Mouse (Mus musculus): Measurements from ENCODE around the gene Gm29094.
"Not testable (repeated sequence)": the region's sequence is repeated elsewhere in the genome, so short reads cannot be mapped to it uniquely, and the experiment has no call there.

The Gm29094 gene

DNA sequence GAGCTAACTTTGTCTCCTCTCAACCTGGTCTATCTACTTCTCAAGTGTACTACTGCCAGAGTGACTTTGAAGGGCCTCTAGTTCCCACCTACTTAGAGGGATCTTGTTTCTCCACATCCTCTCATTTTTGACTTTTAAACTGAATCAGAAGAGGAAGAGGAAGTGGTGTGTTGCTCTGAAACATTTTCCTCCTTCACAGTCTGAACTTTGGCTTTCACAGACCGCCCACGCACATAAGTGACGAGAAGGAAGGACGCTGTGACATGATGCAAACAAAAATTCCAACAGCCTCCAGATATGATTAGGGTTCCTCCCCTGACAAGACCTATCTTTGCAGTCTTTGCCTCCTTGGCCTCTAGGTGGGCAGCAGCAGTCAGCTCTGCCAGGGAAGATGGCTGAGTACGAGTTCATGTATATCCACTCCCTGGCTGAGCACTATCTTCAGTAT is at the start of gene Gm29094, which contains the start of gene Bcl2a1b:
Gene Gm29094 (plus strand): TSS at position 411 of the 448 bp plus-strand sequence.
Gene Bcl2a1b (plus strand): TSS at position 241 of the 448 bp plus-strand sequence.
- in situ Hi-C loops (cut with MboI; ENCODE audit: low sequenced_read_pairs): not testable (repeated sequence)

DNA sequence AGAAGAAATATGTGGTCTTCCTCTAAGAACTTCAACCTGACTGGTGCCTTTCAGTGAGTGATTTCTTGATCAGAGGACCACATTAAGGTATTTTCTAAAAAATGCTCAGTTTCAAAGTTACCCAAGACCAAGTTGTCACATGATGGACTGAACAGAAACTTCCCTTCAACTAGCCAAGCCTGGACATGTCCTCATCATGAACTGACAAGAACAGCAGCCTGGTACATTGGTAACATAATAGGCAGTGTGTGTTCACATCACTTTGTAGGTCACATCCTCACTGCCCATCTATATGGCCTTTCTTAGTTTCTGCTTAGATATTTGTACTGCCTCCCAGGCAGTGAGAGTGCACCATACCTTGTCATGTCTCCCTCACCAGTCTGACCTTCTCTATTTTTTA is 26.6 kb upstream of the Gm29094 start:
- in situ Hi-C loops (cut with MboI; ENCODE audit: low sequenced_read_pairs): not testable (repeated sequence)

DNA sequence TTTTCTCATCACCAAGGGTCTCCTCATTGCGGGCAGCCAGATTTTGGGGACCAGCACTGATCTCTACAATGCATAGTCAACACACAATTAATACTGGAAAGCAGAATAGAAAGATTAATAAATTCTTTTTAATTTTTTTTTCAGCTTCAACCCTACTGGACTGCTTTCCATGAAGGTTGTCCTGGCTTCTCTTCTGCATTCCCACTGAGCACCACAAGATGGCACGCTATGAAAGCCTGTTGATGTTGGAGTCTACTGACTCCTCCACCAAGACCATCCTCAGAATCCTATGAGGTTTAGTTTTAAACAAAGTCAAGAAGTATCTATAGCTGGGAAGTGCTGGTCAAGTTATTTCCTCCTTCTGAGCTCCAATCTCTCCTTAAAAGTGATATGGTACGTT is 20.3 kb upstream of the Gm29094 start:
- in situ Hi-C loops (cut with MboI; ENCODE audit: low sequenced_read_pairs): not testable (repeated sequence)

DNA sequence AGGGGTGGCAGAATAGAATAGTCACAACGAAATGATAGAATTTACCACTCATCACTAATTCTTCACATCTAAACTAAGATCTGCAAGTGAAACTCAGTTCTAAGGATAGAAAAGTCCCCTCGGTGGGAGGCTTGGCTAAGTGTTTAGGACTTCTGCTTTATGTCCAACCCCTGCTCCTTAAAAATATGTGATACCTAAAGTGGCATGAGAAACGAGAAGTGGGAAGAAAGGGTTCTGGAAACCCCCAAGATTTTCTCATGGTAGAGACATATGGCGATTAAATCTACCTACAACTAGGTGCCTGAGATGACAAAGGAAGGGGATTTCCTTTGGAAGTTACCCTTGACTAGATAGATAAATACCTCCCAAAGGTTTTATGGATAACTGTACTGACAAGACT is 19.7 kb upstream of the Gm29094 start:
- in situ Hi-C loops (cut with MboI; ENCODE audit: low sequenced_read_pairs): not testable (repeated sequence)

DNA sequence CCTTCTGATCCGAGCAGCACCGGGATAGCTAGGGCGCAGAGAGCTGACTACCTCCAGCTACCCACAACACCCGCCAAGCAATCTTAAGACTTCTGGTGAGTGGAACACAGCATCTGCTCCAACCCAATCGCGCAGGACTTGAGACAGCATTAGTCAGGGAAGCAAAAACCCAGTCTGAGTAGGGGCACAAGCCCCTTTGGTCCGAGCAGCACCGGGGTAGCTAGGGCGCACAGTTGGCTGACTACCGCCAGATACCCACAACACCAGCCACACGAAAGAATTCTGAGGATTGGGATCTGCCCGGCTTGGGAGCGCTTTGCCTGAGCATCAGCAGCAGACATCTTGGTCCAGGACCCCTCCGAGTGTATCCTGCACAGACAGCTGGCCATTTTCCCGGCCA is 12.2 kb upstream of the Gm29094 start:
- in situ Hi-C loops (cut with MboI; ENCODE audit: low sequenced_read_pairs): not testable (repeated sequence)

DNA sequence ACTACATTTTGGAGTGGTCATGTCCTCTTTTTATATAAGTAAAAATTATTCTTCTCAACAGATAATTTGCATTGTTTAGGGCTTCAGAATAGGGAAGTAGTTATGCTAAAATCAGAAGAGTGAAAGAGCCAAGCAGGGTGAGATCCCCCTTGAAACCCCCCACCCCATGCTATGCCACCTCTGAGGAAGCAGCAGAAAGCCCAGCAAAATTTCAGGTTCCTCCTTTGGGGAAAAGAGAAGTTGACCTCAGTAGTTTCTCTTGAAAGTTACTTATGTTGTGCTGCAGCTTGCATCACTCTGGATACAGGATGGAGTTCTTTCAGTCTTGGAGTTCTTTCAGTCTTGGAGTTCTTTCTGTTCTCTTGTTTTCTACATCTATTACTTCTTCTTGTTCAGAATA is 3.7 kb upstream of the Gm29094 start:
- in situ Hi-C loops (cut with MboI; ENCODE audit: low sequenced_read_pairs): not testable (repeated sequence)

DNA sequence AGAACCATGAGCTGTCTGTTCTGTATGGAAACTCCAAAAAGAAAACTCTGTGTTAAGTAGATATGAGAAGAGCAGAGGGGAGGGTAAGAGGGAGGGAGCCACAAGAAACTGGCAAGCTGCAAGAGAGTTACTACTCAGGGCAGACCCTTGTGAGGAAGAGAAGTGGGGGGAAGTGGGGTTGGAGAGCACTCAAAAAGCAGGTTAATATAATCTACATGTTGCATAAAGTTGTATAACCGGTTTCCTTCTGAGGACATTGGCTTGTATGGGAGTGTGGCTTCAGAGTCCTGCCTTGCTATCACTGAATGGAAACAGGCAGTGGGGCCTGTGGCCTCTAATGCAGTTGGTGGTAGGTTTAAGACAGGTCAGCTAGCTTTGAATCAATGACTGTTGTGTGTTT is 1.7 kb upstream of the Gm29094 start:
- in situ Hi-C loops (cut with MboI; ENCODE audit: low sequenced_read_pairs): not testable (repeated sequence)

DNA sequence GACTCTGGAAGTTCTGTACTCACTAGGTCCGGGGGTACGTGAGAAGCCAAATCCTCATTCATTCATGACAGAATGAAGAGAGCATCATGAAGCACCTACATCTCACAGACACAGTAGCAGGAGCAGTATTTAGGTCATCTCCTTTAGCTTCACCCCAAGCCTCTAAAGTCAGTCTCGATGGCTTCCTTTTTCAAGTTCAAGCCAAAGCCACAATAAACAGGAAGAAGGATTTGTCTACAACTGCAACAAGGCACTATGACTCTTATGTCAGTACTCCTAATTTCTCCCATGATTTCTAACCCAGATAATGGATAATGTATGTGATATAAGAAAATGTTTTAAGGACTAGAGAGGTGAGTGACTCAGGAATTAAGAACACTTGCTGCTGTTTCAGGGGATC is 830 bp upstream of the Gm29094 start:
- in situ Hi-C loops (cut with MboI; ENCODE audit: low sequenced_read_pairs): not testable (repeated sequence)

DNA sequence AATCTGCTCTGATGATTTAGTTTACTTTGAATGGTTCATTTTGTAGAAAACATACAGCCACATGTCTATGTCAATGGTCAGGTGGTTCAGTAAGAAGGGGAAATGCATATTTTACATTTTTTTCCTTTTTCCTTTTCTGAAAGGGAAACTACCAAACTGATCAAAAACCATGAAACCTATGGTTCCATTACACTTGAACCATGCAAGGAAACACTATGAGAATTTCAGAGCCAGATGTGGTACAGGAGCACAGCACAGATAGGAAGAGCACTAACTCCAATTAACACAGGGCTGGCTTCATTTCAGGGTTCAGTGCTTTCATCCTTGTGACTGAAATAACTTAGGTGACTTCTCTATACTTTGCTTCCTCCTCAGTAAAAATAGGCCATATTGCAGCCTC is 3.1 kb downstream of the Gm29094 start:
- in situ Hi-C loops (cut with MboI; ENCODE audit: low sequenced_read_pairs): not testable (repeated sequence)

DNA sequence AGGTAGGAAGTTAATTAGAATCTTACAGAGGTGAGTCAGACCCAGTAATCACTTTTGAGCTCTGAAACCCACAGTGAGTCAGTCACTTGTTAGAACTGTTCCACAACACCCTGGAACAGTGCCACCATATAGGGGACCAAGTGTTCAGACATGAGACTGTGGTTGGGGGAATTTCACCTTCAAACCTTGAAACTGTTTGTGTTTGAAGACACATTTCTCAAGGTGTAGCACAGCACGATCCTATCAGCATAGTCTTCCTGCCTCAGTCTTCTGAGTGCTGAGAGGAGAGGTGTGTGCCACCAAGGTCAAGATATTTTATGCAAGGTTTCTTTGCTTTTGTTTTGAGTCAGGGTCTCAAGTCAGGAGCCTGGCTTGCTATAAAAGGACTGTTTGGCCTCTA is 9.8 kb downstream of the Gm29094 start:
- in situ Hi-C loops (cut with MboI; ENCODE audit: low sequenced_read_pairs): not testable (repeated sequence)

DNA sequence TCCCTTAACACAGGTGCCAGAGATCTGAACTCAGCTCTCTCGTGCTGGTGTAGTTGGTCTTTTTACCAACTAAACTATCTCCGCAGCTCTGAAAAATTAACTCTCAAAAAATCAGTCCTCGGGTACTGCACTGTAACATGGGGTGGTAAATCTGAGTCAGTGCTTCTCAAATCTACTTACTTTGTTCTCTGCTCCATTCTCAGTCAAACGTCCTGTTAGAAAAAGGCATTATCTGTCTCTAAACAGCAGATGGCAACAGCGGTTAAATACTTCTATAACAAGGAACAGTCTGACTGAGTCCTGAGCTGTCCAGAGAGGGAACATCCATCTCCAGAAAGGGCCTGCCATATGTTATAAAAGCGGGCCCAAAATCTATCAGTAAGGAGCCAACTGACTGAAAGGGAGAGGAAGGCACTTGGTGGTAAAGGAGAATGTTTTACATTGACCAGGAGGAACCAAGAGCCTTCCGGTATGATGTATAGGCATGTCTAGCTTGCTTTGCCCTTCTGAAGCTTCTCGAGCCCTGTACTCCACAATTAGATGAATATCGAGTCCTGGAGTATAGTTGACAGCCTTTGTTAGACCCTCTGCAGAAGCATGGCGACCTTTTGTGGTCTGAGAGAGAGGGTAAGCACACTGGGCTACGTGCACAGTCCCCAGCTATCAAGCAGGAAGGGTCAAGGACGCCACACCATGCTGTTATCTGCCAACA is 11.3 kb downstream of the Gm29094 start, which contains the start of gene Mthfs:
Gene Mthfs (plus strand): TSS at position 324 of the 712 bp plus-strand sequence.
- in situ Hi-C loops (cut with MboI; ENCODE audit: low sequenced_read_pairs): not testable (repeated sequence)

DNA sequence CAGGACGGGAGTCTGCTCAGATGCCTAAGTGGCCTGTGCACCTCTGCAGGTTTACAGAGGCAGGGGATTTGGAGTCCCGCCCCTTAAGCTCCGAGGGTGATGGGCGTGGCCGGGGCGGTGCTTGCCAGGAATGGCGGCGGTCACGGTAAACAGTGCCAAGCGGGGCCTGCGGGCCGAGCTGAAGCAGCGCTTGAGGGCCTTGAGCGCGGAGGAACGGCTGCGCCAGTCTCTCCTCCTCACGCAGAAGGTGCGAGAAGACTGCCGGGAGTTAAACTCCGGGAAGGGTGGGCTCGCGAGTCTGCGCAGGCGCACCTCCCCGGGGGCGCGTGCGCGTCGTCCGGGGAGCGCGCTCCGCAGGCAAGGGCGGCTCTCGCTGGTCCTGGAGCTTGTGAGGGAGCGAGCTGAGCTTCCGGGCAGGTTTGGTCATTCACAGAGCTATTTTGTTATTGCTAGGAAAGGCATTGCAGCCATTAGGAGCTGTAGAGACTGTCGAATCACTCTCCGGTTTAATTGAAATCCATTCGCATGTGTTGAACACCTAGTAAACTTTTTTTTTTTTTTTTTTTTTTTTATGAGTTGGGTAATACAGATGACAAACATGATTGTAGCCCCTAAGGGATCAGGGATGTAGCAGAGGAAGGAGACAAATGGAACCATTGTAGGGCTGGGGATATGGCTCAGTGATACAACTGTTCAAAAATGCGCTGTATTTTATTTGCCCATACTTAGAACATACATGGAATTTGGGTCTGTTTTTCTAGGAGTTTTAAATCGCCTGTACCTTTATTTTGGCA is 12.1 kb downstream of the Gm29094 start:
- in situ Hi-C loops (cut with MboI; ENCODE audit: low sequenced_read_pairs): not testable (repeated sequence)

DNA sequence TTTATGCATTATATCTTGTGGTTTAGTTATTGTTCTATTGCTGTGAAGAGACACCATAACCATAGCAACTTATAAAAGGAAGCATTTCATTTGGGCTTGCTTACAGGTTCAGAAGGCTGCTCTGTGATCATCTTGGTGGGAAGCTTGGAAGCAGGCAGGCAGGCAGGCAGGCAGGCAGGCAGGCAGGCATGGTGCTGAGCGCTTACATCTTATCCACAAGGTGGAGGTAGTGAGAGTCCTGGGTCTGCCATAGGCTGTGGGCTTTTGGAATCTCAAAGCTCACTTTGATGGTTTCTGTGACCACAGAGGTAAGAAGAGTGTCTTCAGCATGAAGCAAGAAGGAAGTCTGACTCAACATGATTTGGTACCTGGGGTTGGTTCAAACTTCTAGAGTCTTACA is 13.2 kb downstream of the Gm29094 start:
- in situ Hi-C loops (cut with MboI; ENCODE audit: low sequenced_read_pairs): not testable (repeated sequence)

DNA sequence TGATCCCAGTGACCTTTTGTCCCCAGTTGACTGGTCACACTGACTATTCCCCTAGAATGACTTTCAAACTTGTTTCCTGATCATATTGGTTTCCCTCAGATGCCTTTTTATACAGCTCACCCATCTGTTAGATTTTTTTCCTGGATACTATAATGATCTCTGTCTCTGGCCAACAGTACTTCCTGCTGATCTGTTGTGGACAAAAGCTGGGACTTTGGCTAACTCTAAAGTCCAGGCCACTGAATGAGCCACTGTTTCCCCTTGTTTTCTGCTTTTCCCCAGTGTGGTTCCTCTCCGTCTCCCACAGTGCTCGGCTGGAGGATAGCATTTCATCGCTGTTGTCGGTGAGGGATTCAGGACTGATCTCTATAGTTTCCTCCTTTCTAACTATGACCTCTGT is 19.0 kb downstream of the Gm29094 start:
- in situ Hi-C loops (cut with MboI; ENCODE audit: low sequenced_read_pairs): not testable (repeated sequence)

DNA sequence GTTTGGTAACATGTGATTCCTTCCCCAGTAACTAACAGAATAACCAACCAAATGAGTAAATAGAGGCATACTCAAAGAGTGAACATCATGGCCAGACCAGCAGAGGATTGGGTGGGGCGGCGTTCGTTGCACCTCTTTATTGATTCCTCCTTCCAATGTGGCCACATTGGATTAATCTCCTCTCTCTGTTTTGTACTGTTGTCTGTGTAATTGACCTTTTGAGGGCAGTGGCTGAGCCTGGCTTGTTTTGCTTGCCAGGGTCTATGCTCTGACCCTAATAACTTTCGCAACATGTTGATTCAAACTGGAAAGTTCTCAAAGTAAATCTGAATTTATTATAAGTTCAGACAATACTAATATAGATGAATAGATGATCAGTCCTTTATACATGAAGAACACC is 20.5 kb downstream of the Gm29094 start:
- in situ Hi-C loops (cut with MboI; ENCODE audit: low sequenced_read_pairs): not testable (repeated sequence)

DNA sequence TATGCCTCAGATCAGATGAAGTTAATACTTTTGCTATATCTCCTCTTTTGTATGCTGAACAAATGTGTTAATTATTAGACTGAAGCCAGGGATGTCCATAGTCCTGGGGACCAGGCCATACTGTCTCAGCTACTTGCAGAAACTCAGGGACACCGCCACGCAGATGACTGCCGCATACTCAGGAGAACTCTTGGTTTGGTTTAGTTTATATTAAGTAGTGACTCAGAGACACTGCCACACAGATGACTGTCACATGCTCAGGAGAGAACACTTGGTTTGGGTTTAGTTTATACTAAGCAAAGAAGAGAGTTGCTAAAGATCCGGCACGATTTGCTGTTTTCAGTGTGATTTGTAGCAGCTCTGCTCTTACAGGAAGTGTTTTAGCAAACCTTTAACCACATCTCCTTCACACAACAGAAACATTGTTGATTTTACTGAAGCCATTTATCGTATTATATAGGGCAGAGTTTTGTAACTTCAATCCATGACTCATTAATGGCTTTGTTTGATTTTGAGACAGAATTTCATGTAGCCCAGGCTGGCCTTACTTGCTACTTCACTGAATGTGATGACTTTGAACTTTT is 21.6 kb downstream of the Gm29094 start:
- in situ Hi-C loops (cut with MboI; ENCODE audit: low sequenced_read_pairs): not testable (repeated sequence)

DNA sequence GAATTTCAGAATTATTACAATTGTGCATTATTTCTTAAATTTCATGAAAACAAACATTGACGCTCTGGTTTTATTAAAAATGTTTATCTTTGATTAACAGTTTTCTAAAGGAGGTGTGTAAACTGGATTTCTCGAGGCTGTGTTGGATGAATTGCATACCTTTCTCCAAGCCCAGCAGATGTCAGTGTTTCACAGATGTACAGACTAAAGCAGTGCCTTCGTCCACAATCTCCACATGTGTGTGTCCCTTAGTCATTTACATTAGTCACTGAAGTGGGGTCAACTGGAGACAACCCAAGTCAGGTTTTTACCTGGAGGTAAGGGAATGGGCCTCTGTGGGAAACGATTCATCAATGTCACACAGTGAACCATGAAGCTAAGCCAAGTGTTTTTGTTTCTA is 26.9 kb downstream of the Gm29094 start:
- in situ Hi-C loops (cut with MboI; ENCODE audit: low sequenced_read_pairs): loop anchor here (25.0 kb wide), 1 partner anchor 461 kb away; no protein-coding TSS in a partner anchor

DNA sequence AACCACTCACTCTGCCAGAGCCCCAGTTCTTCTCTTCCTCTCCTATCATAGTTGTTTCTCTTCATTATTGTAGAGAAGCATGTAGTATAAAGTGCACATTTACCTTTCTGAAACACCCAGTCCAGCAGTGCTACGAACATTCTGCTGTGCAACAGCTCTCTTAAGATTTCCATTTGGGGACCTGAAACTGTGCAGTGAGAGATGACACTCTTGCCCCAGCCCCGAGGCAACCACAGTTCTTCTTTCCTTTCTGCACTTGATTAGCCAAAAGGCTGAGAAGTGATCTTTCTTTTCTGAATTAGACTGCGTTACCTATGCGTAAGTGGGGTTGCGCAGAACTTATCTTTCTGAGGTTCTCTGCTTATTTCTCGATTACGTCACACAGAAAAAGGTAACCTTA is 28.9 kb downstream of the Gm29094 start:
- in situ Hi-C loops (cut with MboI; ENCODE audit: low sequenced_read_pairs): loop anchor here (25.0 kb wide), 1 partner anchor 459 kb away; no protein-coding TSS in a partner anchor

DNA sequence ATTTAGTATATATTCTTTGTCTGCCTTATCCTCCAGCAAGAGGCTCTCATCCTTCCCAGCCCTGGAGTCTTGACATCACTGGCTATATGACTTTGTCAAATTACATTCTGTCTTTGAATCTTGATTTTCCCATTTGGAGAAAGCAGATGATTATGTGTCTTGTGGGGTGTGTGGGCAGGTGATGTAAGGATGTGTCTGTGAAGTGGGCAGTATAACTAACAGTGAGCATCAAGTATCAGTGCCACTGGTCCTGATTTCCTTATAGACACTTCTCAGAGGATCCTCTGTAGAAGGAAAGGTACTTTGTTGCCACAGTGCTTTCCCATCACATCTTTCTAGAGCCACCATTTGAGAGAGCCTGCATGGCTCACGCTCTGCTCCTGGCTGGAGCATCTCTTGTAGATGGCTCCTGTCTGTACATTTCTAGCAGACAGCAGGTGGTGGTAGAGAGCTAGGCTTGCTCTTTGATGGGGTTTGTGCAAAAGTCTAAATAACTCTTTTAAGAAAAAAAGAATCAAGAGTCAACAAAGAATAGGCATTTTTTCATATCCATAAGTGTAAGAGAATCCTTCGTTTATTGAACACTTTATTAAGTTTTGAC is 31.8 kb downstream of the Gm29094 start:
- in situ Hi-C loops (cut with MboI; ENCODE audit: low sequenced_read_pairs): loop anchor here (25.0 kb wide), 1 partner anchor 456 kb away; no protein-coding TSS in a partner anchor

DNA sequence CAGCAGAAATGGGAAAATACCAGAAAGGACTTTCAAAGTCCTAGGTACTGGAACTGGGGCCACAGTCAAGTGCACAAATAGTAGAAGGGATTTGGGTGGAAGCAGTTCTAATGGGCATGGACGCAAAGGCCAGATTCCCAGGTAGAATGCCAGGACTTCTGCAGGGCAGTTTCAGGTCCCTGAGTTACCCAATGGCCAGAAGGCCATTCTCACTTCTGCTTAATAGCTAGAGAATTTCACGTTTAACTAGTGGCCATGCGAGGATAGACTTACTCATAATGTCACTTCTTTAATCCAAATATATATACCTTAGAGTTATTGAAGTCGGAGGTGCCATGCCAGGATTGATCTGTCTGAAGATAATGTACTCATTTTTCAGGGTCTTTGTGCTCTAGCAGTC is 38.0 kb downstream of the Gm29094 start:
- in situ Hi-C loops (cut with MboI; ENCODE audit: low sequenced_read_pairs): loop anchor here (25.0 kb wide), 1 partner anchor 450 kb away; no protein-coding TSS in a partner anchor

Data from CH12F3 (cell line).